In the genomic region with DNA sequence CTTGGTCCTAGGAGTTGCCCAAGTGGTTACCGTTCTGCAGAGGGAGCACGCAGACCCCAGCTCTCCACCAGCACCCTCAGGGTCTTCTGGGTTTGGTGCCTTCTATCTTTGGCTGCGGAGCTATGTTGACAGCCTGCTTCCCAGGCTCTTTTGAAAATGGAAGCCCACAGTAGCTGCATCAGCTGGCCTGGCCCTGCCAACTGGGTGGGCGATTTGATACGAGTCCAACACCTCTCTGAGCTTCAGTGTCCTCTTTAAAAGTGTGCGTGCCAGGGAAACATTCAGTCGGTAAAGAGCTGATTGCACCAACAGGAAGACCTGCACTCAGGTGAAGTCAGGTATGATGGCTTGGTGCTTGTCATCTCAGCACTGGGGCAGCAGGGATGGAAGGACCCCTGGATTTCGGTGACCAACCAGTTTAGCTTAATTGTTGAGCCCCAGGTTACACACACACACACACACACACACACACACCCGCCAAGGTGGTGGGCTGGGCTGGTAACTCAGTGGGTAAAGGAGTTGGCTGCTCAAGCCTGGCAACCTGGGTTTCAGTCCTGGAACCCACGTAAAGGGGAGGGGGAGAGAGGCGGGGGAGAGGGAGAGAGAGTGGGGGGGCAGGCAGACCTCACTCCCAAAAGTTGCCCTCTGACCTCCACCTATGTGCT, we compare ENCODE assay signal across 9 mouse cellular contexts. TPM values are rescaled to one million over a fixed set of nuclear protein-coding genes. Genes with fewer than 3 reads are reported as not detected.
A peak's percentile ranks its signal among the peaks of the same experiment; 100 is the strongest.
DNase-seq lines count a peak whose midpoint lies in the region; ATAC-seq and TF ChIP-seq lines count a peak whose summit lies in the region.
"Had no signal": no experiment of that assay in that cellular context is flagged by ENCODE, and none has a peak within 500 bp of the region (broad histone marks: within the 10 kb centered on the region; RNA-seq: fewer than 3 reads in every experiment).

No protein-coding gene starts in this region.

- 68% methylated on average over 11 of the region's 11 CpGs for WGBS in lung, postnatal 0 days
- WGBS in lung, adult 2 months = 55% methylated on average over 11 of the region's 11 CpGs
- WGBS in liver, embryonic 11.5 days = 75% methylated on average over 11 of the region's 11 CpGs
- 71% methylated on average over 11 of the region's 11 CpGs for WGBS in stomach, postnatal 0 days

- no peak for TF ChIP-seq CTCF in lung, postnatal 0 days (IDR thresholded peaks at IDR 0.05)
- TF ChIP-seq CTCF in lung, adult 2 months (IDR thresholded peaks at IDR 0.05; ENCODE audit: insufficient read depth, low read length) = no peak
- TF ChIP-seq CTCF in stomach, postnatal 0 days (IDR thresholded peaks at IDR 0.05; ENCODE audit: low read depth) = no peak

- no peak for TF ChIP-seq EP300 in lung, postnatal 0 days (IDR thresholded peaks at IDR 0.05)
- no peak for TF ChIP-seq EP300 in stomach, postnatal 0 days (optimal IDR thresholded peaks at IDR 0.05)

- no peak for DNase-seq in frontal cortex, postnatal 10 days (ENCODE audit: low spot score in 2 of 2)
- DNase-seq in lung, postnatal 0 days (ENCODE audit: low spot score) = no peak
- DNase-seq in lung, adult 2 months = no peak
- DNase-seq in liver, embryonic 11.5 days (ENCODE audit: low spot score) = no peak
- DNase-seq in stomach, postnatal 0 days (ENCODE audit: low spot score) = no peak
- no peak for DNase-seq in adrenal gland, adult (ENCODE audit: inconsistent age in 2 of 2, low spot score in 1 of 2)
- no peak for DNase-seq in adrenal gland, postnatal 36 days
- DNase-seq: gastrocnemius, postnatal 10 days had no signal

- ATAC-seq in frontal cortex, adult (ENCODE audit: low TSS enrichment) = peak; percentile 38; the same call in 1 of the 2 replicates
- no peak for ATAC-seq in lung, postnatal 0 days
- no peak for ATAC-seq in liver, embryonic 11.5 days (replicated peaks; ENCODE audit: low FRiP score)
- no peak for ATAC-seq in stomach, postnatal 0 days (ENCODE audit: low FRiP score, low TSS enrichment)

- no peaks in the 10 kb centered on the region for H3K9me3 ChIP-seq in lung, postnatal 0 days (ENCODE audit: low read length)
- H3K9me3 ChIP-seq in liver, embryonic 11.5 days (ENCODE audit: control insufficient read depth, low read length) = no peaks in the 10 kb centered on the region
- H3K9me3 ChIP-seq in stomach, postnatal 0 days (ENCODE audit: control insufficient read depth, low read length) = no peaks in the 10 kb centered on the region

- H3K4me2 ChIP-seq in lung, postnatal 0 days (replicated peaks; ENCODE audit: low read depth, low read length) = 0 out of 2 replicates have a peak overlapping the region, but pooled peaks have one; percentile 8
- peak overlapping the region; percentile 76 for H3K4me2 ChIP-seq in liver, embryonic 11.5 days
- H3K4me2 ChIP-seq in stomach, postnatal 0 days (replicated peaks; ENCODE audit: low read depth) = no peak overlapping the region

- H3K27ac ChIP-seq in lung, postnatal 0 days (ENCODE audit: low read length) = peak overlapping the region; percentile 82
- H3K27ac ChIP-seq in liver, embryonic 11.5 days (ENCODE audit: low read depth, low read length) = peak overlapping the region; percentile 98
- peak overlapping the region; percentile 89 for H3K27ac ChIP-seq in stomach, postnatal 0 days (replicated peaks)

- no peak overlapping the region for H3K4me3 ChIP-seq in lung, postnatal 0 days (ENCODE audit: low read depth, low read length)
- H3K4me3 ChIP-seq in lung, adult 2 months (replicated peaks; ENCODE audit: extremely low read depth, low read depth, low read length) = no peak overlapping the region
- peak overlapping the region; percentile 48 for H3K4me3 ChIP-seq in liver, embryonic 11.5 days (ENCODE audit: low read depth, low read length)
- H3K4me3 ChIP-seq in stomach, postnatal 0 days (ENCODE audit: low read depth, low read length) = no peak overlapping the region

- H3K27me3 ChIP-seq in lung, postnatal 0 days (replicated peaks; ENCODE audit: insufficient read depth, low read length) = no peaks in the 10 kb centered on the region
- no peaks in the 10 kb centered on the region for H3K27me3 ChIP-seq in liver, embryonic 11.5 days (replicated peaks; ENCODE audit: control insufficient read depth, insufficient read depth, low read length)
- no peaks in the 10 kb centered on the region for H3K27me3 ChIP-seq in stomach, postnatal 0 days (ENCODE audit: control insufficient read depth, insufficient read depth, low read length)

- H3K36me3 ChIP-seq in lung, postnatal 0 days (ENCODE audit: insufficient read depth, low read length) = no peaks in the 10 kb centered on the region
- H3K36me3 ChIP-seq in liver, embryonic 11.5 days (ENCODE audit: control insufficient read depth, insufficient read depth, low read length) = no peaks in the 10 kb centered on the region; the same call in 1 of the 2 replicates
- no peaks in the 10 kb centered on the region; the same call in 1 of the 2 replicates for H3K36me3 ChIP-seq in stomach, postnatal 0 days (ENCODE audit: control insufficient read depth, insufficient read depth, low read length)

- no peak overlapping the region; the same call in 1 of the 2 replicates for H3K9ac ChIP-seq in lung, postnatal 0 days (replicated peaks; ENCODE audit: low read depth)
- H3K9ac ChIP-seq in liver, embryonic 11.5 days (ENCODE audit: low read depth, low read length) = peak overlapping the region; percentile 73
- peak overlapping the region; percentile 35; the same call in 1 of the 2 replicates for H3K9ac ChIP-seq in stomach, postnatal 0 days (ENCODE audit: low read length)

- peaks cover 47% of the 10 kb centered on the region for H3K4me1 ChIP-seq in lung, postnatal 0 days (ENCODE audit: insufficient read depth, low read depth, low read length)
- H3K4me1 ChIP-seq in lung, adult 2 months (ENCODE audit: control insufficient read depth, insufficient read depth, low read length) = peaks cover 58% of the 10 kb centered on the region
- H3K4me1 ChIP-seq in liver, embryonic 11.5 days (replicated peaks; ENCODE audit: control insufficient read depth, insufficient read depth, low read length) = peaks cover 83% of the 10 kb centered on the region
- peaks cover 19% of the 10 kb centered on the region for H3K4me1 ChIP-seq in stomach, postnatal 0 days (replicated peaks; ENCODE audit: control insufficient read depth, insufficient read depth)

- no peak for TF ChIP-seq POLR2A in lung, adult 2 months (IDR thresholded peaks at IDR 0.05; ENCODE audit: borderline replicate concordance, extremely low read depth, low read depth, low read length)

RNA-seq across cellular contexts. Expression of gene Zmiz1, which starts 22.8 kb away (rescaled TPM):
- 18.0 and 20.2 TPM in 2 replicates for polyA plus RNA-seq in lung, postnatal 0 days (2015; fragmentation: Nextera tagmentation; extraction: Ambion mirVana)
- 51.6 and 52.6 TPM in 2 replicates for polyA plus RNA-seq in lung, adult 2 months (2012; rRNA removed)
- 27.5 and 31.0 TPM in 2 replicates for polyA plus RNA-seq in liver, embryonic 11.5 days (2014; fragmentation: Nextera tagmentation; extraction: Ambion mirVana)
- polyA plus RNA-seq in stomach, postnatal 0 days (2015; fragmentation: Nextera tagmentation; extraction: Ambion mirVana) = 13.0 and 13.8 TPM in 2 replicates
- total RNA-seq in adrenal gland, postnatal 36 days (2021) = 100 to 1,000 TPM in 1 of 2 experiments, 10 to 100 TPM in 1; 98.2 to 143 TPM
